Mouse (Mus musculus) heart, postnatal 0 days (tissue): Measurements from ENCODE around the gene E130114P18Rik.

ENCODE experiments used
- CTCF ChIP-seq: IDR thresholded peaks from 2 replicates; pipeline ENCODE4 v1.5.1; 2016; ENCODE audit warnings: antibody characterized with exemption, control low read depth, low read depth
- EP300 ChIP-seq: IDR thresholded peaks from 2 replicates; pipeline ENCODE4 v1.6.1; 2016; ENCODE audit warnings: antibody characterized with exemption, low read depth

- TF ChIP-seq CTCF, result no peak
- no peak for TF ChIP-seq EP300
Measured at GRCm38 (mm10) chr4:97805896-97806808, 28.3 kb upstream of the E130114P18Rik start.
